Mouse (Mus musculus): ENCODE measurements around the gene Cerkl. TPM values are rescaled to one million over a fixed set of nuclear protein-coding genes. Genes with fewer than 3 reads are reported as not detected.

Gene Cerkl
- polyA plus RNA-seq, 1 experiment from 2014 or later, result 2.9 TPM

DNA sequence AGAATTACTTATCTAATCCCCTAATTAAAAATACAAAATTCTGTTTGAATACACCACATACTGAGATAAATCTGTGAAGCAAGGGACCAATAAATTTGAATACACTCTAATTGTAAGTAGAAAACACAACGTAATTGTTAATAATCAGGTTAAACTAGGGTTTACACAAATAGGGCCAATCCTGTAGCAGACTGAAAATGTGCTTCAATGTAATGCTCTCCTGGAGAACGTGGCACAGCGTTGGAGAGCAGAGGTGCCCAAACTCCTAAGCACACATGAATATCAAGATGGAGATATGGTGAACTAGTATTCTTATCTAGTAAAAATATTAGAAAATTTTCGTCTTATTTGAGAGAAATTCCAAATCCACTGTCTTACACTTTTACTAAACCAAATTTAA is 56.5 kb downstream of the Cerkl start:
- Histone ChIP-seq H3K36me3 (ENCODE audit: control insufficient read depth, insufficient read depth, low read length) (no peaks in the 10 kb centered on the region), H3K4me2 (replicated peaks; ENCODE audit: low read depth, low read length) (no peak overlapping the region), H3K9ac (ENCODE audit: low read depth, low read length) (no peak overlapping the region), H3K4me1 (replicated peaks; ENCODE audit: control insufficient read depth, insufficient read depth, low read length) (no peaks in the 10 kb centered on the region), H3K4me3 (ENCODE audit: low read depth, low read length) (no peak overlapping the region), H3K9me3 (ENCODE audit: control insufficient read depth, low read length) (no peaks in the 10 kb centered on the region), H3K27ac (ENCODE audit: low read depth, low read length) (no peak overlapping the region), H3K27me3 (ENCODE audit: control insufficient read depth, insufficient read depth, low read length) (no peaks in the 10 kb centered on the region)
- DNase-seq (ENCODE audit: low spot score) (no peak), ATAC-seq (ENCODE audit: low FRiP score) (no peak)
- 77% methylated on average over 4 of the region's 4 CpGs for WGBS

DNA sequence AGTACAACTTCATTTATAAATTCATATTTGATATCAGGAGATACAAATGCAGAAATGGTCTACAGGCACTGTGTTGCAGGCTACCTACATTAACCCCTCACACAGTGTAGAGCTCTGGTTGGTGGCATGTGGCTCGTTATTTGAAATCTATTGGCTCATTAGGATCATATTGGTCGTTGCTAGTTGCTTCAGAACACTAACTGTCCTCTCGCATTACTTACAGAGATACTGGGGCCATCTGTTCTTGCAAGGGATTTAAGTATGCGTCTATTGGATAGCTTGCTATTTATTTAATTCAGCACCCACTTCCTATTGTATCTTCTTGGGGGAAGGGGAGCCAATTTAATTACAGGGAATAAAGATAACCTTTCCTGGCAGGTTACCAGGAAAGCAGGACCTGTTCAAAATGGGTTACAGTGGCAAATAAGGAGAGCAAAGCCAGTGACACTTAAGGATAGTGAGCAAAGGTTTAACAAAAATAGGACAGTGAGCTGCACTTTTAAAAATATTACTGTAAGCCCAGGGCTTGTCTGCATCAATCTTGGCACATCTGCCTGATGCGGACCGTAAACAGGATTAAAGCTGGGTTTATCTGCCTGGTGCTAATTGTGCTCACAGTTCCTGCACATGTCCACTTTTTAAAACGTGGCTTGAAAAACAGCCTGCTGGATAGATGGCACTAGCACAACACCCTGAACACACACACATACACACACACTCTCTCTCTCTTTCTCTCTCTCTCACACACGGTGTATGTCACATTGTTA is 57.2 kb downstream of the Cerkl start:
- Histone ChIP-seq H3K27me3 (ENCODE audit: control insufficient read depth, insufficient read depth, low read length) (no peaks in the 10 kb centered on the region), H3K36me3 (ENCODE audit: control insufficient read depth, insufficient read depth, low read length) (no peaks in the 10 kb centered on the region), H3K4me2 (replicated peaks; ENCODE audit: low read depth, low read length) (no peak overlapping the region), H3K4me1 (replicated peaks; ENCODE audit: control insufficient read depth, insufficient read depth, low read length) (no peaks in the 10 kb centered on the region), H3K27ac (ENCODE audit: low read depth, low read length) (no peak overlapping the region), H3K9ac (ENCODE audit: low read depth, low read length) (no peak overlapping the region), H3K9me3 (ENCODE audit: control insufficient read depth, low read length) (no peaks in the 10 kb centered on the region), H3K4me3 (ENCODE audit: low read depth, low read length) (no peak overlapping the region)
- ATAC-seq (ENCODE audit: low FRiP score), result peak; percentile 43; the same call in 1 of the 2 replicates
- no peak for DNase-seq (ENCODE audit: low spot score)
- 57% methylated on average over 8 of the region's 8 CpGs for WGBS

DNA sequence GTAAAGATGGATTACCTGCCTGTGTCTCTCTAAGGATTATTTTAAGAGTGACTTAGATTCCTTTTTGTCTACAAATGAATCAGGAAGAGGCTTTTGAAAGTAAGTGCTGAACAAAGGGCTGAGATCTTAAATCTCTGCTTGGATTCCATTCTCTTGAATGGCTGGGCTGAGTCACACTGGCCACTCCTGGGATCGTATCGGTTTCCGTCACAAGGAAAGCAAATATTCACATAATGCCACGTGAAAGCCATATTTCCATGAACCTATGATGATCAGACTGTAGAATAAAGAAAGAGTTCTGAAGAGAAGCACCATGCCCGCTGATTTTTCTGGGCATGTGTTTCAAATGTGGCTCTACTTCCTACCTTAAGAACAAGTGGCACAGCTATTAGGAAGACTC is 57.8 kb downstream of the Cerkl start:
- H3K9ac ChIP-seq (ENCODE audit: low read depth, low read length), result no peak overlapping the region
- no peak overlapping the region for H3K27ac ChIP-seq (ENCODE audit: low read depth, low read length)
- WGBS, result 80% methylated on average over 5 of the region's 5 CpGs
- DNase-seq (ENCODE audit: low spot score), result no peak
- no peak for ATAC-seq (ENCODE audit: low FRiP score)
- no peaks in the 10 kb centered on the region for H3K27me3 ChIP-seq (ENCODE audit: control insufficient read depth, insufficient read depth, low read length)
- H3K36me3 ChIP-seq (ENCODE audit: control insufficient read depth, insufficient read depth, low read length), result no peaks in the 10 kb centered on the region
- H3K4me1 ChIP-seq (replicated peaks; ENCODE audit: control insufficient read depth, insufficient read depth, low read length), result no peaks in the 10 kb centered on the region
- no peak overlapping the region for H3K4me2 ChIP-seq (replicated peaks; ENCODE audit: low read depth, low read length)
- no peaks in the 10 kb centered on the region for H3K9me3 ChIP-seq (ENCODE audit: control insufficient read depth, low read length)
- no peak overlapping the region for H3K4me3 ChIP-seq (ENCODE audit: low read depth, low read length)

DNA sequence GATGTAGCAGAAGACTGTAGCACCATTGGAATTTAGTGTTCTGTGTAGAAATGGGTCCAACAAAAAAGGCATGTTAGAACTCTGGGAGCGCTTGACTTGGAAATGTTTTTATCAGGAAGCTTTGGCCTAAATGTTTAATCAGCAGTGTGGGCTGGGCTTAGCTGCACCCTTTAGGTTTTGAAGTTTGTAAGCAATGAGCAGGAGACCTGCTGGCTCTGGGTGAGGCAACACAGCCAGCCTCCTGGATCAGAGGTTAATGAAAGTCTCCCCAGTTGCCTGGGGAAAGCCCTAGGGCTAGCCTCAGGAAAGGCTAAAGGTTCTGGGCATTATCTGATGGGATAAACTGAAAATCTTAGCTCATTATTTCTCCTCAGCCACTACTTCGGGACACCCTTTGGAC is 58.2 kb downstream of the Cerkl start:
- no peak for ATAC-seq (ENCODE audit: low FRiP score)
- no peak for DNase-seq (ENCODE audit: low spot score)
- Histone ChIP-seq H3K27ac (ENCODE audit: low read depth, low read length) (no peak overlapping the region), H3K36me3 (ENCODE audit: control insufficient read depth, insufficient read depth, low read length) (no peaks in the 10 kb centered on the region), H3K9ac (ENCODE audit: low read depth, low read length) (no peak overlapping the region), H3K27me3 (ENCODE audit: control insufficient read depth, insufficient read depth, low read length) (no peaks in the 10 kb centered on the region), H3K9me3 (ENCODE audit: control insufficient read depth, low read length) (no peaks in the 10 kb centered on the region), H3K4me3 (ENCODE audit: low read depth, low read length) (no peak overlapping the region), H3K4me1 (replicated peaks; ENCODE audit: control insufficient read depth, insufficient read depth, low read length) (no peaks in the 10 kb centered on the region), H3K4me2 (replicated peaks; ENCODE audit: low read depth, low read length) (no peak overlapping the region)
- WGBS, result 74% methylated on average over 2 of the region's 2 CpGs

DNA sequence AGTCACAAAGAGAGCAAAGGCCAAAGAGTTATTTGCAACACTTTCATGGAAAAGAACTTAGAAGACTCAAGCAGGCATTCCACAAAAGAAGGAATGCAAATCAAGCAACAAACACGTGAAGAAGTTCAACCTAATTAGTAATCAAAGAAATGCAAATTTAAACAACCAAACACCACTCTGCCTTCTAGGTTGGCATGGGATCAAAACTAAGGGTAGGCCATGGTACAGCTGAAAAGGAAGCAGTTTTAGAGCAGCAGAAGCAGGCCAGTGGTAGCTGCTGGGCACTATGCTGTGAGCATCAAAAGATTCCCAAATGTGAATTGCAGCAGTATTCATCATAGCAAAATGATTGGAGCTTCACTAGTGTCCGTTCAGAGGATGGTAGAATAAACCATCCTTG is 59.5 kb downstream of the Cerkl start:
- 51% methylated on average over 2 of the region's 2 CpGs for WGBS
- H3K4me2 ChIP-seq (replicated peaks; ENCODE audit: low read depth, low read length), result no peak overlapping the region
- no peak for ATAC-seq (ENCODE audit: low FRiP score)

DNA sequence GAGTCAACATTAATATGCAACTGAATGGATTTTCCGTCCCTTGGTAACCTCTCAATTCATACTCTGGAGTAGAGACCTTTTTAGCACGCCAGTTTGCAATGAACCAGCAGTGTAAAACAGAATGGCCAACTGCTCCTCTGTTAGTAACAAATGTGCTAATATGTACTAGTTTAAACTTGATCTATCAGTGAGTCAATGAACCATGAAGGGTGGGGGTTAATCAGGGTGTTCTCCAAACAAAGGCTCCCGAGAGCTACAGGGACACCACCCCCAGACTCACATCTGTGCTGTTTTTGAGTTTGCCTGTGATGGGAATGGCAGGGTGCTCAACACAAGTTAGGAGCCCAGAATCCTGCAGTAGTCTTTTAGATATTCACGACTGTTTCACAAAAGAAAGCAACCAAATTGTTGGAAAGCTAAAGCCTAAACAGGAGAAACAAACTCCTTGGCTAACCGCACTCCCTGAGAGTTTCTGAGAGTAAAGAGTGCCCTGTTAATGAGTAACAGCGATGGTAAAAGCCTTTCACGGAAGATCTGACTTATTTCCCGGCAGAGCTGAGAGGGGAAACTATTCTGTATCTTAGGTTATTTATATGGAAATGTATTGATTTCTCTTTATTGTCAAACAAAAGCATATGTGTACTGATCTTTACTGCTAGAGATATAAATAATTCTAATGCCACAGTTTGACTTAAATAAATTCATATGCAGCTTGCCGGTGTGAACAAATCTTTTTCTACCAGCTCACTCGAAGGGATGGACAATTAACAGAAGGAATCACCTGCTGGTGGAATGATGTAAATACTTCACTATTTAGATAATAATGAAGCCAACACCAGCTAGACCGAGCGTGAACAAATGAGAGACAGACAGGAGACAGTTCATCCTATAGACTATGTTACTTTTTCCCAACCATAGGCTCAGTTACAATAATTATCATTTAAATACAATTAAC is 77.2 kb downstream of the Cerkl start:
- ATAC-seq (ENCODE audit: low FRiP score) (peak; percentile 82), DNase-seq (ENCODE audit: low spot score) (peak; percentile 56)
- Histone ChIP-seq H3K4me1 (replicated peaks; ENCODE audit: control insufficient read depth, insufficient read depth, low read length) (no peaks in the 10 kb centered on the region), H3K4me3 (ENCODE audit: low read depth, low read length) (no peak overlapping the region), H3K9me3 (ENCODE audit: control insufficient read depth, low read length) (no peaks in the 10 kb centered on the region), H3K9ac (ENCODE audit: low read depth, low read length) (no peak overlapping the region), H3K27ac (ENCODE audit: low read depth, low read length) (peak overlapping the region; percentile 44; the same call in 1 of the 2 replicates), H3K36me3 (ENCODE audit: control insufficient read depth, insufficient read depth, low read length) (no peaks in the 10 kb centered on the region), H3K4me2 (replicated peaks; ENCODE audit: low read depth, low read length) (no peak overlapping the region), H3K27me3 (ENCODE audit: control insufficient read depth, insufficient read depth, low read length) (no peaks in the 10 kb centered on the region)
- WGBS, result 21% methylated on average over 12 of the region's 12 CpGs

More for the DNA sequence above, 59.5 kb downstream of the Cerkl start:
- DNase-seq (ENCODE audit: low spot score), result no peak
- no peak overlapping the region for H3K9ac ChIP-seq (ENCODE audit: low read depth, low read length)
- H3K9me3 ChIP-seq (ENCODE audit: control insufficient read depth, low read length), result no peaks in the 10 kb centered on the region
- no peaks in the 10 kb centered on the region for H3K36me3 ChIP-seq (ENCODE audit: control insufficient read depth, insufficient read depth, low read length)
- no peak overlapping the region for H3K27ac ChIP-seq (ENCODE audit: low read depth, low read length)
- no peaks in the 10 kb centered on the region for H3K4me1 ChIP-seq (replicated peaks; ENCODE audit: control insufficient read depth, insufficient read depth, low read length)
- H3K27me3 ChIP-seq (ENCODE audit: control insufficient read depth, insufficient read depth, low read length), result no peaks in the 10 kb centered on the region
- H3K4me3 ChIP-seq (ENCODE audit: low read depth, low read length), result no peak overlapping the region

DNA sequence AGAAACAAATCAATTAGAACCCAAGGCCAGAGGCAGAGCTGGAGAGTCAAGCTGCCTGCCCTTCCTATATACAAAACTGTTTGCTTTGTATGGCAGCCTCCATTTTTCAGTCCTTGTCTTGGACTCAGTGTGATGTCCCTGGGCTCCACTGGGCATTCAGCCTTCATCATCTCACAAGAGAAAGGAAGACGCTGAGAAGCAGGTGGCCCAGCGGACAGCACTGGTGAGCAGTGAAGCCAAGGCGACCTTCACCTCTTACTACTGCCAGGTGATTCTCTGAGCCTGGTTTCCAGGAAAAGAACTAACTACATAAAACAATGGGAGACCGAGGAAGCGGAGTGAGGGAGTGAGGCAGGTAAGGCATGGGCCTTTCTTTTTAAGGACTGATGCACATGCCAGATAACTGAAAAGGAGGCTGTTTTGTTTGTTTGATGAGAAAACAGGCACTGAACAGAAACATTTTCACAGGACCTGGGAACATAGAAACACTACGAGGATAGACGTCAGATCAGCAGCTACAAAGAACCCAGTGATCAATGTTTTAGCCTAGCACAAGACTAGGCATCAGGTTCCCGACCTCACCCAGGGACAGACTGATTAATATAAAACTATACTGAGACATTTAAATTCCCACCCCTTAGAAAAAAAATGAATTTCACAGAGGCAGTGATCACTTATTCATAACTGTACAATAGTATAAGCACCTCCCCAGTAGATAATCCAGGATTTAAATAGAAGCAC is 78.1 kb downstream of the Cerkl start:
- H3K4me2 ChIP-seq (replicated peaks; ENCODE audit: low read depth, low read length), result no peak overlapping the region
- H3K27ac ChIP-seq (ENCODE audit: low read depth, low read length), result peak overlapping the region; percentile 25; the same call in 1 of the 2 replicates
- DNase-seq (ENCODE audit: low spot score), result no peak

DNA sequence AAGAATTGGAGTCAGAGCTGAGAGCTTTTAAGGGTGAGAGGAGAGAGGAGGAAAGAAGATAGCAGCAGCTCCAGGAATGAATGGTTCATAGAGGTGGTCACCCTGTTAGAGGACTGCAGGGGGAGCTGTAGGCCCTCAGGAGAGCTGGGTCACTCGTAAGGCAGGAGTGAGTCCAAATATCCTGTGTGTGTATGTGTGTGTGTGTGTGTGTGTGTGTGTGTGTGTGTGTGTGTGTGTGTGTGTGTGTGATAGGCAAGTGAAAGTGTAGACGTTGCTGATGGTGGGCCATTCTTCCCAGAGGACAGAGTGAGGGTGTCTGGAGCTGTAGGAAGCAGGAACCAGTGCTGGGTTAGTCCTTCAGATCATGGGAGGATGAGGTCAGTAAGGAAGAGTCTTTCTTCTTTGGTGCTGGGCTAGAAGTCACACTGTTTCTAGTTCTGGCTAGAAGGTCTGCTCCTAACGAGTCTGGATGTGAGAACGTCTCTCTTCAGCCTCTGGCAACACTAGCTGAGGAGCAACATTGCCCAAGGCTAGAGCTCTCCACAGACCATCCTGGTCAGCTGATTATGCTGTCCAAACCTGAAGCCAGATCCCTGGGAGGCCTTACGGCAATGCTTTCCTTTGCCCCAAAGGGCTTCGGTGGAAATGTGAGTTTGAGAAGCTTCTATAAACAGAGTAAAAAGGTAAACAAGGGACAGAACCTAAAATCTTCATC is 83.9 kb downstream of the Cerkl start:
- peak; percentile 69 for ATAC-seq (ENCODE audit: low FRiP score)
- no peaks in the 10 kb centered on the region for H3K4me1 ChIP-seq (replicated peaks; ENCODE audit: control insufficient read depth, insufficient read depth, low read length)
- peak; percentile 55 for DNase-seq (ENCODE audit: low spot score)
- H3K4me2 ChIP-seq (replicated peaks; ENCODE audit: low read depth, low read length), result no peak overlapping the region
- no peak overlapping the region for H3K27ac ChIP-seq (ENCODE audit: low read depth, low read length)
- 42% methylated on average over 6 of the region's 6 CpGs for WGBS
- H3K9ac ChIP-seq (ENCODE audit: low read depth, low read length), result no peak overlapping the region
- H3K4me3 ChIP-seq (ENCODE audit: low read depth, low read length), result no peak overlapping the region
- H3K36me3 ChIP-seq (ENCODE audit: control insufficient read depth, insufficient read depth, low read length), result no peaks in the 10 kb centered on the region
- no peaks in the 10 kb centered on the region for H3K9me3 ChIP-seq (ENCODE audit: control insufficient read depth, low read length)
- H3K27me3 ChIP-seq (ENCODE audit: control insufficient read depth, insufficient read depth, low read length), result no peaks in the 10 kb centered on the region

More for the DNA sequence above, 78.1 kb downstream of the Cerkl start:
- 49% methylated on average over 8 of the region's 8 CpGs for WGBS
- Histone ChIP-seq H3K4me3 (ENCODE audit: low read depth, low read length) (no peak overlapping the region), H3K9ac (ENCODE audit: low read depth, low read length) (no peak overlapping the region), H3K9me3 (ENCODE audit: control insufficient read depth, low read length) (no peaks in the 10 kb centered on the region), H3K36me3 (ENCODE audit: control insufficient read depth, insufficient read depth, low read length) (no peaks in the 10 kb centered on the region), H3K4me1 (replicated peaks; ENCODE audit: control insufficient read depth, insufficient read depth, low read length) (no peaks in the 10 kb centered on the region), H3K27me3 (ENCODE audit: control insufficient read depth, insufficient read depth, low read length) (no peaks in the 10 kb centered on the region)
- peak; percentile 49; the same call in 1 of the 2 replicates for ATAC-seq (ENCODE audit: low FRiP score)
